Mouse (Mus musculus) heart, postnatal 4 days (tissue): ENCODE results near the gene Polr2l. TPM values are rescaled to one million over a fixed set of nuclear protein-coding genes. Genes with fewer than 3 reads are reported as not detected.
A peak's percentile ranks its signal among the peaks of the same experiment; 100 is the strongest.

Experiments
- DNase-seq: peaks from one replicate; pipeline ENCODE4 v3.0.0; 2021
- total RNA-seq, 2 experiments: library from RNA; stranded (reverse); gene quantifications; 2 replicates each; pipeline ENCODE4 v1.2.3; 2021

Polr2l gene
- total RNA-seq, 2 experiments from 2014 or later = 49.6 to 52.4 TPM

DNA sequence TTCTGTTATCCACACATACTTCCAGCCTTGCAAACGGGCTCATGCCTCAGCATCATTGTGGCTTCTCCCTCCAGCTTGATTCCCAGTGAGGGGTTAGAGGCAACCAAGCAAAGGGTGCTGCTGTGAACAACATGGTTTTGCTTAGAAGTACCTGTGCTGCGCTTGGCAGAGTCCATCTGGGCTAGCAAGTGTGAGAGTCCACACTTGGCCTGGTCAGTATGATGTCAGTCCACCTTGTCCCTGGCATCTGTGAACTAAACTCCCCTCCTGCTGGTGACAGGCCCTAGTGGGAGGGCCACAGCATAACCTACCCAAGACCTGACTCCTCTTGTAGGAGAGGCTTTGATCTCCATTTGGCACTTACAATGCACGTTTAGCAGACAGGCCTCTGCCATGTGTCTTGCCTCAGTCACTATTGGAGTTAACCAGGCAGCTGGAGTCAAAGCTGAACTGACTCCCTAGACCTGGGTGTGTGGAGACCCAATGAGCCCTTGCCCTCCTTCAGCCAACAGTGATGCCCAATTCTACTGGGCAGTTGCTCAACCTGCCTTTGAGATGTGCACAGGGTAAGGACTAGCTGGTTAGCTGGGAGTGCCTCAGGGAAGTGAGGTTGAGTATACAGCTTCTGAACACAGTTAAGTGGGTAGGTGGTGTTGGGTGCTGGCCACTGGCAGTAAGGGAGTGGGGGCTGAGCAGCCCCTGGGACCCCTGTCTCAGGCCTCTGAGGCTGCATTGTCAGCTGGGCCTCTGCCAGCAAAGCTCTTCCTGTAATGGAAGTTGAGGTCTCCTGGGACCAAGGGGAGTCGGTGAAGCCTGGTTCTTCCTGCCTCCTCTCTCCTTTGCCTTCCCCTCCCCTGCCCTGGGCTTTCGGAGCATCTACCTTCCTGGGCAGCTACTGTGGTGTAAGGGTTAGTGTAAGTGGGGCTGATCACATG is 9.5 kb upstream of the Polr2l start:
- no peak for DNase-seq

DNA sequence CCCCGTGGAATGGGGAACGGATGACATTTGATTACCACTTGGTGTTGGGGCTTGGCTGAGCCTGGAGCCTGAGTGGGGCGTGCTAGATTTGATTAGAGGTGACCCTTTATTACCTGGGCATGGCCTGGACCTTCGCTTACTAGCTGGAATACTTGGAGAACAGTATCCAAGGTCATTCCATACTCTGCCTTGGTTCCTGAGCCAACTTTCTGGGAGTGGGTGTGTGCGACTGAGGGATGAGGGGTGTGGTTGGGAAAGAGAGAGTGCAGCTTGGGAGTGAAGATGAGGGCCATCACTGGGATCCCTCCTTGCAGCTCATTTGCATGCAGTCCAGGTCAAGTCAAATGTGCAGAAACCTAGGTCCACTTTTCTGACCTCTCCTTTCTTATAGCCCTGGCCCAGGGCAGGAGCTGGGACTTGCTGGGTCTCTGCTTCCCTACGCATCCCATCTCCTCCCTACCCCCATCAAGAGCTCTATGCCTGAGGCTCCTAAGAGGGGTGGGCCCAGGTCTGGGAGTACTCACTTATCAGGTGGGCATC is 8.3 kb upstream of the Polr2l start:
- no peak for DNase-seq

DNA sequence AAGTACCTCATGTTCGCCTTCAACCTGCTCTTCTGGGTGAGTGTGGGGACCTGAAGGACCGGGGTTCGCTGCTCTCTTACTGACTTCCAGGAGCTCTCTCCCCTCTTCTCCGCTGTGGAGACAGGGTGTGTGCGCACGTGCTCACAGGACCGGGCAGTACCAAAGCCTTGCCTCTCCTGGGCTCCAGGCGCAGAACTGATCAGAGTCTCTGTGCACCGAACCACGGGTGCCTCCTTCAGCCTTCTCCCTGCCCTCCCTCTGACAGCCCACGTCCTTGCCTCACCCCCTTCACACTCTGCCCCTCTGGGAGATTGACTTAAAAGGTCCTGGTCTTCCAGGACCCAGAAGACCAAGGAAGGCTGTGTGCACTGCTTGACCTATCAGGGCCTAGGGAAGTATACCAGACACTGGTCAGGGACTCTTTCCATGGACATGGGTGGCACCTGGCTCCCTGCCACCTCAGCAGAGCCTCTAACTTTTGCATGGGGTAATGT is 7.6 kb upstream of the Polr2l start:
- no peak for DNase-seq

DNA sequence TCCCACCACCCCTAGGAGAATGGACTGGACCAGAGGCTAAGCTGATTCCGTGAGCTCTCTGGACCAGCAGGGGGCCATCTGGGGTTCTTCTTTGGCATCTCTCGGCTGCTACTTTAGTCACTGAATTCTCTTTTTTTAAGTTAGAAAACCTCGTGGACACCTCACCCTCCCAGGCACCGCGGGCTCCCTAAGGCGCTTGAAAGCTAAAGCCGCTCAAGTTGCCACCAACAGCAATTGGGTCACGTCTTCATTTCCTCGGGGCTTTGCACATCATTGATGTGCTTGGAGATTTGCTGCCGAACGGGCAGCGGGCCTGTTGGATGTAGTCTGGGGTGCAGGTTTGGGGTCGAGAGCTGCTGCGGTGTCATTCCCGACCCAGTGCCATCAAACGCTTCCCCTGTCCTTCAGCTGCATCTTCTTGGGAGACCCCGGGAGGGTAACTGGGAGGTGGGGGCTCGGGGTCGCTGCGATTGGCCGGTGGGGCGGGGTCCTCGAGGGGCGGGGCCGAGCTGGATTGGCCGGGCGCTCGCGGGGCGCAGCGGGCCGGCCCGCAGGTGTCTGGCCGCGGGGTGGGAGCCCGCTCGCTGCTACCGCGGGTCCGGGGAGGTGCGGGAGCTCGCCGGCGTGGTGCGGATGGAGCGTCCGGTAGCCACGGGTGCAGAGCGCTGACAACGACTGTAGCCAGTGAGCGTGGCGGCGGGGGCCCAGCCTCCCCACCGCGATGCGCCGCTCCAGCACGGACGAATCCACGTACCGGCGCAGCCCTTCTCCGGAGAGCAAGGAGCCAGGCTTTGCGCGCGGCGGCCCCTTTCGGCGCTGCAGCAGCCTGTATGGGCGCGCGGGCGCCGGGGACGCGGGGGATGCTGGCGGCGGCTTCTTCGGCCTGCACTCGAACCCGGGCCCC is 6.8 kb upstream of the Polr2l start:
- peak; percentile 73 for DNase-seq

DNA sequence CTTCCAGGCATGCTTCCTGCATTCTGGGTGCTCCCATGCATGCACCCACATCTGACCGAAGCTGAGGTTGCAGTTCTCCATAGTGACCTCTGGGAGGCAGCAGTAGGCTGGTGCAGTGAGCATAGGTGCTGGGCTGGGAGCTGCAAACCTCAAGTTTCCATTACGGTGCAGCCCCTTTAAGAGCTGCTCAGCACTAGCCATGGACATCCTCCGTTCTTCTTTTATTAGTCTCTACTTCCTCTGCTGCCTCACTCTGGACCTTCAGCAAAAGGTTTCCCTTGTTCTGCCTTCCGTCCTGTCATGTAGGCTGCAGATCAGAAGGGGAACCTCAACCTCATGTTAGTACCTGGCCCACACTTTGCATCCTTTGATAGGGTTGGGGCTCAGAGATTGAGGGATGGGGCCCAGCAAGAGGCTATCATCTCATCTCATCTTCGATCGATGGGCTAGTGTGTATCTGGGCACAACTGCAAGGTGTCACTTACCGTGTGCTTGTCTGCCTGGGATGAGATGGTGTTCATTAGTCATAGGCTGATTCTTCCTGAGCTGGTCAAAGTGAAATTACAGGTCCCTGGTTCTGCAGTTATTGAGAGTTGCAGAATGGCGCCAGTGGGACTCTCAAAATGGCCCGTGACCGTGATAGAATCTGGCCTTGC is 6.0 kb upstream of the Polr2l start:
- peak; percentile 80 for DNase-seq

DNA sequence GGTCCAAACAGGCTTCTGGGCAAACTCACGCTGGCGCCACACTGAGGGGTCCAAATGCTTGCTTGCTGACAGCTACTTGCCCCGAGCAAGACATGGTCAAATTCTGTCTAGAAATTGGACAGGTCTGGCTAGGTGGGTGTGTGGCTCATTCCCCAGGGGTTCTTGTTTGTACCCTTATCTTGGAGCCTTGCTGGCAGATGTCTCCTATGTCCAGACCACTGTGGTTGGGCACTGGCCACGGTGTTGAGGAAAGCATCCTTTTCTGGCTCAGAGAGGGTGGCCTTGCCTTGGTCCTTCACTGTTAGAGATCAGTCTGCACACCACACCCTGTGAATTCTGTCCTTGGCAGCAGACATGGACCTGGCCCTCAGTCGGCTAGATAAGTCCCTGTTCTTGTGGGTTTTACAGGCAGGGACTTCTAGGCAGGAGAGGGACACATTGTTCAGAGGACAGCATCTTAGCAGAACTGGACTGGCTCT is 3.4 kb upstream of the Polr2l start:
- no peak for DNase-seq

DNA sequence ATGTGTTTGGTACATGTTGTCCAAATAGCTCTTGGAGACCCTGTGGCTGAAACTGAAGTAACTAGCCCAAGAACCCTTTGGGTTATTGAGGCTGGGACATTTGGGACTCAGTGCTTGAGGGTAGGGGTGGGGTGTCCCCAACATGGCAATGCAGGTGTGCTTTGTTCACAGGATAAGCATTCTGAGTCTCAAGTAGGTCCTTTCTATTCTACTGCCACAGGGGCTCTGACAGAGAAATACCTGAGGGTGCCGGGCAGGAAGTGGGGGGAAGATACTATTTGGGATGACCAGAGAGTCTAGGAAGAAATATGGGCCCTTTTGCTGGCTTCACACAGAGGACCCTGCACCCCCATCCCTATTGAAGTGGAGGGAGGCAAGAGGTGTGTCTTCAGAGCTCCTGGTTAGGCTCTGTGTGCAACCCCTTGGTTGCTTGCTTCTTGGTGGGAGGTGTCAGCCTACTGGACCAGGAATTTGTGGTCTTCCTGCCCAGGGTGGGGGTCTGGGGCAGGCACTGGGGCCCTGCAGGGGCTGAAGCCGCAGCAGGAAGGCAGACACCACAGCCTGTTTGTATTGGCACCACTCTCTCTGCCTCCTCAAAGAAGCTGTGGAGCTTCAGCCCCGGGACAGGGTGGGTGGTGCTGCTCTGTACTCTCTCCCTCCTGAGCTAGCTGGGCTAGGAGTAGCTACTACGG is 2.8 kb upstream of the Polr2l start:
- no peak for DNase-seq

DNA sequence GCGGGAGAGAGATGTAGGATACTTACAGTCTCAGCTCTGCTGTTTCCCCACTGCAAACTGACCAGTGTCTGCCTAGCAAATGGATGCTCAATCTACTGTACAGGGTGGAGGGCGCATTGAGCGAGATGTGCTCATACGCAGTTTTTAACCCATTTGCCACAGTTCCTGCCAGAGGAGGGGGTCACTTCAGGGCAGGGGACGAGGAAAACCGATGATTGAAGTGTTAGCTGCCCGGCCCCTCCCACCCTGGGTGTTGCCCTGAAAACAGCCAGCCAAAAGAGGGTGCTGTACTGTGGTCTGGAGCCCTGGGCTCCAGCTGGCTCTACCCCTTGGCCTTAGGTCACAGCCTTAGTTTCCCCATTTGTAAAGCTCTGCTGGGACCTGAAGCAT is 2.0 kb upstream of the Polr2l start:
- no peak for DNase-seq

DNA sequence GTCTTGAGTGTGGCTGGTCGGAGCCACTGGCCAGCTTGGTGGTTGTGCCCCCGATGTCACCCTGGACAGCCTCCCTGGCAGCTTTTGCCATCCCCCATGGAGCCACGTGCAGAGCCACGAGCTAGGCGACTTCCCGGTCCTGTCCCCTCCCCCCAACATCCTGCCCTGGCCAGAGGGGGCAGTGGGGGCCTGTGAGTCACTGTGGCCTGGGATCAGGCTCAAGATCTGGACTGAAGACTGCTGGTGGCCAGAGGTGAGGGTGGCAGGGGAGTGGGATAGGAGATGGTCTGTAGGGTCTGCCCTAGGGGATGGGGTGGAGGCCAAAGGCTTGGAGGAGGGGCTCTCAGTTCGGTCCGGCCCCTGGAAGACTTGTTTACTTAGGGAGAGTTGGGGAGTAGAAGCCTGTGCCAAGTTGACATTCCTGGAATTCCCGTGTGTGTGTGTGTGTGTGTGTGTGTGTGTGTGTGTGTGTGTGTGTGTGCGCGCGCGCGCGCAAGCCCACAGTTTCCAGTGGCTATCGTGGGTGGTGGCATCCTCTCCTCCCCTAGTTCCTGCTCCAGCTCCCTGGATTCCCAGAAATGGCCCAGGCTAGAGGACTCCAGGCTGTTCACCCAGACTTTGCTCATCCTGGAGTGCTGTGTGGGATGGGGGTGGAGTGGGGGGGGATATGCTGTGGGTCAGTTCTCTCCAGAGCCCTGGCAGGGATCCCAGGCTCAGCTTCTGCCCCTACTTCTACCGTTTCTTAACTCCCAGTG is 1.5 kb upstream of the Polr2l start:
- DNase-seq = peak; percentile 89

DNA sequence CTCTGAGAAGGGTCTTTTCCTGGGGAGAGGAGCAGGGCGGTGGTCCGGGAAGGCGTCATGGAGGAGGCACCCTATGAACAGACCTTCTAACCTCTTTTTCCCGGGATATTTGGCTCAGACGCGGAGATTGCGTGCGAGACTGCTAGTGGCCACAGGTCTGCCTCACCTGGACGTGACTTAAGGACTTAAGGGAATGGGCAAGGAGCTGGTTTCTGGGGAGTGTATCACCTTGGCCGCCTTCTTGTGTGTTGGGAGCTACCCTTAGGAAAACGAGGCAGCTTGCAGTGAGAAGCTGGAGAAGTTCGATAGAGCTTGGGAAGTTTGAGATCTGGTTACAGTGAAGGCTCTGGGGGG is 850 bp upstream of the Polr2l start:
- DNase-seq = no peak

DNA sequence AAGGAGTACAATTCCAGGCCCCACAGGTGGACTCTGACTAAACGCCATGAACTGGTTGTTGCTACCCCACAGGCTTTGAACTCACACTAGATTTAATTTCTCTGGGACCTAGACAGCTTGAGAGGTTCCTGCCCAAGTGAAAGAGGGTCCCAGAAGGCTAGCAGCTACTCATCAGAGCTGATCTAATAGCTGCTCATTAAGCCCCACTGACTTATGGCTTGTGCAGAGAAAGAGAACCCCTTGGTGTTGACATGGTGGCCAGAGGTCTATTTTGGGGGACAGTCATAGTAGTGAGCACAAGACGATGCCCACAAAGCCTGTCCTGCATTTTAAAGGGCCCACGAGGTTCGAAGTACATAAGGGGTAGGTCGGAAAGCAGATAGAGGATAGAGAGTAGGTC is 772 bp downstream of the Polr2l start:
- DNase-seq = no peak

DNA sequence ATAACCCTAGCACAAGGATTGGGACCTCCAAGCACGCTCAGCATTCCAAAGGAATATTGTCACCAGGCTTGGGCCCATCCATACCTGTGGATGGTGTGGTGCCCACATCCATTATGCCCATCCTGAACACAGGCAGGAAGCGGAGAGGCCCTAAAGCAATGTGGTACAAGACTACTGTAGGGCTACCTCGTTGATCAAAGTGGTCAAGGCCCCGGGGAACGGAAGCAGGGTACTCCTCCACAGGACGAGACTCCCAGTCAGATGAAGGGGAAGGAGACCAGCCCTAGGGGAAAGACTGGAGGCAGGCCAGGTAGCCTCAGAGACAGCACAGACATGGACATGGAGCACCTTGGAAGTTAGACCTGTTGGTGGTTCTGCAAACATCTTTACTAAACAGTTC is 2.2 kb downstream of the Polr2l start:
- DNase-seq = no peak

DNA sequence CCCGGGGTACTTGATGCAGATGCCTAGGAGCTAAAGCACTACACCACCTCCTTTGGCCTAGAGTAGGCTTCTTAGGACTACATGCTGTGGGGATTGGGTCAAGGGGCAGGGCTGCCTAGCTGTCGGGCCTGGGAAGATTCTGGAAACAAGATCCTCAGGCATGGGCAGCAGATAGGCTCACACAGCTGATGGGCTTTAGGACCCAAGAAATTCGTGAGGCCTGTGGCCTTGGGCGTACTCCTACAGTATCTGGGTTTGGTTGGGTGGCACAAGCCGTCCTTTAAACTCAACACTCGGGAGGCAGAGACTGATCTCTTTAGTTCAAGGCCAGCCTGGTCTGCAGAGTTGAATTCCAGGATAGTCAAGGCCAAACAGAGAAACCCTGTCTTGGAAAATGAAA is 2.7 kb downstream of the Polr2l start:
- no peak for DNase-seq

DNA sequence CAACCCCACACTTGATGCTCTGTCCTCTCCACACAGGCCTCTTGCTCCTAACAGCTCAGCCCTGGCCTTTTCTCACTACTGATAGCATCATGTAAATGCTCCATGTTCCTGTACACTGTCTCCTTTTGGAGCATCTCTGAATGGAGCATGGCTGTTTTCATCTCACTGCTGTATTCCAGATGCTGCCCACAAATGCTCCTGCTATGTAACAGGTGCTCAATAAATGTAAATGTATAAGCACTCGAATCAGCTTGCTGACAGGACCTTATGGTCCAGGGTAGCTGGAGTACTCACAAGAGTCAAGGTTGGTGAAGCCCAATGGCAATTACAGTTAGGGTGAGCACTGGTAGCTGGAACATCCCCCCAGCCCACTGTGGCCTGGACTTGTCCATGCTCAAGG is 3.7 kb downstream of the Polr2l start:
- DNase-seq = no peak

DNA sequence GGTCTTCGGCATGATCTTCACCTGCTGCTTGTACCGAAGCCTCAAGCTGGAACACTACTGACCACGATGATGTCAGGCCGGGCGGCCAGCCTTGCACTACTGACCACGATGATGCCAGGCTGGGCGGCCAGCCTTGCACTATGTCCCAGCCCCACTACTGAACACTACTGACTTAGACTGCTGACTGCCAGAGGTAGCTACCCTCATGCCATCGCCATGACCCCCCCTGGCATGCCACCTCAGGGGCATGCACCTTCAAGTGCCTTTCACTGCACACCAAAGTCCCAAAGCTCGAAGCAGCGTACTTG is 4.3 kb downstream of the Polr2l start:
- DNase-seq = no peak

DNA sequence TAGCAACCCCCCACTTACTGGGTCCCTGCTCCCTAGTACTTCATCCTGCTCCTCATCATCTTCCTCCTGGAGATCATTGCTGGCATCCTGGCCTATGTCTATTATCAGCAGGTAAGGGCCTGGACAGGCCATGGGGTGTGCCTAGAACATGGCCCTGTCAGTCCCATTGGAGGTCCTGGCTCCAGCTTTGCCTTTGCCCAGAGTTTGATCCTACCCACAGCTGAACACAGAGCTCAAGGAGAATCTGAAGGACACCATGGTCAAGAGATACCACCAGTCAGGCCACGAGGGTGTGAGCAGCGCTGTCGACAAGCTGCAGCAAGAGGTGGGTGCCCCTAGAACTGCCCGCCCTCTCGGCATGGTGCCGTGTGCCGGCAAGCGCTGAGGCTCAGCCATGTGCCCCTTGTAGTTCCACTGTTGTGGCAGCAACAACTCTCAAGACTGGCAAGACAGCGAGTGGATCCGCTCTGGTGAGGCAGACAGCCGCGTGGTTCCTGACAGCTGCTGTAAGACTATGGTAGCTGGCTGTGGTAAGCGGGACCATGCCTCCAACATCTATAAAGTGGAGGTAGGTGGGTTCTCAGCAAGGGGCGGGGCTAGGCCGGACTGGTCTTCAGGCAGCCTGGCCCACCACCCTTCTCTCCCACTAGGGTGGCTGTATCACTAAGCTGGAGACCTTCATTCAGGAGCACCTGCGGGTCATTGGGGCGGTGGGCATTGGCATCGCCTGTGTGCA is 4.9 kb downstream of the Polr2l start:
- DNase-seq = peak; percentile 58

DNA sequence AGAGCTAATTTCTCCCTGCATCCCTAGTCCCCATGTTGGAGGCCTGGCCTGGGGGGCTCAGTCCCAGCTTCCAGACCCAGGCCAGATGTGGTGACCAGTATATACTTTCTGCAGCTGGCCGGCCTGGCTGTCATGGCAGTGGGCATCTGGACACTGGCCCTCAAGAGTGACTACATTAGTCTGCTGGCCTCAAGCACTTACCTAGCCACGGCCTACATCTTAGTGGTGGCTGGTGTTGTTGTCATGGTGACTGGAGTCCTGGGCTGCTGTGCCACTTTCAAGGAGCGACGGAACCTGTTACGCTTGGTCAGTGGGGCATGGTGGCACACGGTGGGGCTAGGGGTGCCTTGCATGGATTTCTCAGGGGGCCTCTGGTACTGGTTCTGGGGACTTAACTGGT is 5.6 kb downstream of the Polr2l start:
- DNase-seq = no peak

DNA sequence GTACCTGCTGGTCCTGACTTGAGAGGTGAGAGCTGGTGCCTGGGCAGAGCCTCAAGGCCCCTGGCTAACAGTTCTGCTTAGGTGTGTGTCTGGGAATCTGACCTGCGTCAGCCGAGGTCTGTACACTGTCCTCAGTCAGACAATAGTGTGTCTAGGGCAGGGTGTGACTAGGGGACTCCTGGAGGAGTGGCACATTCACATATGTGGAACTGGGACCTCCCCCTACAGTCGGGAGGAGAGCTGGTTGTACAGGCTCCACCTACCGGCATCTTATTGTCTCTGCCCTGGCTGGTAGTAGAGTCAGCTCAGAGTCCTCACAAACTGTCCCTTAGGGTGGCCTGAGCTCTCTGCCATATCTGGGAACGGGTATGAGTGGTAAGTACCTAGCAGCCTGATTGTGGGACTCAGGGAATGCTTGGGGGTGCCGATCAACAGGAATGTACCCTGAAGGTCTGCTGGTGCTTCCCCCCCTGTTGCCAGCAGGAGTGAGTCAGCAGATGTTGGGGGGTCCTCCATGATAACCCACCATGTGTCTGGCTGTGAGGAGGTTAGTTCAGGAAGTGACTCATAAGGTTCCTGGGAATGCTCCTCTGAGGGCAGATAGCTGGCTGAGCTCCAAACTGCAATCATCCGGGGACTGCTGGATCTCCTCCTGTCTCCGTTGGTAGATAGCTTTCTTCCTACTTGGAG is 6.3 kb downstream of the Polr2l start:
- DNase-seq = peak; percentile 78

DNA sequence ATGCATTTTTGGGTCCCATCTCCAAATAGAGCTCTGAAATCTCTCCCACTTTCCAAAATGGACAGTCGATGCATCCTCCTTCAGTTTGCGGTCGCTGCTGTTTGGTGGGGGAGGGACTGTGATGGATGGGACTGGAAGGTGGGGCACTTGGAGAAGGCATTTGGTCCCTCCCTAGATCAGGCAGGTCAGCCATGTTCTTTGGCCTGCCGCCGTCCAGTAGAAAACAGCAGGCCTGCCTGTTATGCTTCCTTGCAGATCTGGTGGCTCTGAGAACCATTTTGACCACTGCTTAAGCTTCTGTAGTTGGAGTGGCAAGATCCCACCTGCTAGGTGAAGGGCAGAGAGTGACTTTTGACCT is 6.8 kb downstream of the Polr2l start:
- DNase-seq = no peak
